In the genomic region with DNA sequence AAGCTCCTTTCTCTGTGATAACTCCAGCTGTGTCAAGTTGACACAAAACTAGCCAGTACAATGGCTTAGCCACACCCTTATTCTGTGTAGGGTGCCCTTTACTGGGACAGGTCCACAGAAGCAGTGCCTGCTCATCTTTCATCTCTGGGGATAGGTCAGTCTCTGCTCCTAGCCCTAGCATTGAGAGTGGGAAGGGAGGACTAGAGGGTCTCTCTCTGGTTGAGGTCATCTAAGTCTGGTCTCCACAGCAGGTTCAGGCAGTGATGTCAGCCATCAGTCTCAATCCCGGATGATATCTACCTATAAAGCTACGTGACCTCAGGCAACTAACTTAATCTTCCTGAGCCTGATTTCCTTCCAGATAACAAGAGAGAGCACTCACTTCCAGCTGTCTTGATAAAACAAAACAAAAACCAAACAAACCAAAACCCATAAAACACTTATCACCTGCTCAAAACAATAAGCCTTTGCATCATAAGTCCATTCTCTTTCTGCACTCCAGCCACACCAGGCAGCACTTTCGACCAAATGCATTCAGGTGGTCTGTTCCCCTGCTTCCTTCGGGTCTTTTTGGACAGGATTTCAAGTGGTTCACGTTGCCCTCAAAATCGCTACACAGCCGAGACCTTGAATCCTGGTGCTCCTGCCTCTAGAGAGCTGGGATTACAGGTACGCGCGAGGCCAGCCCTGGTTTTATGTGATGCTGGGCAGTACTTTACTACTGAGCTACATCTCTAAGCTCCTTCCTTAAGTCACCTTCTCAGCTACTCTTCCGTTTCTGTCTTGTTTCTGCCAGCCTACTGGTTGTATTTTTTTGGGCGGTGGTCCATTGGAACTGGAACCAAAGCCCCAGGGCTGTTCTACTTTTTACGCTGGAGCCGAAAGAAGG, we compare ENCODE assay signal across 8 mouse cellular contexts. TPM values are rescaled to one million over a fixed set of nuclear protein-coding genes. Genes with fewer than 3 reads are reported as not detected.
A peak's percentile ranks its signal among the peaks of the same experiment; 100 is the strongest.
DNase-seq lines count a peak whose midpoint lies in the region; ATAC-seq and TF ChIP-seq lines count a peak whose summit lies in the region.

No protein-coding gene starts in this region.

- peak overlapping the region; percentile 74 for H3K4me2 ChIP-seq in heart, embryonic 16.5 days (ENCODE audit: low read depth, low read length)

- no peak for DNase-seq in heart, postnatal 4 days
- DNase-seq in MEL (ENCODE audit: low read depth, low spot score) = no peak
- DNase-seq in midbrain, embryonic 10.5 days (ENCODE audit: low spot score) = no peak
- DNase-seq in embryo, embryonic 10 days (ENCODE audit: low spot score) = no peak
- no peak for DNase-seq in Muller cell, postnatal 12 days (ENCODE audit: inconsistent ontology term)
- no peak for DNase-seq in right cerebral cortex, postnatal 14 days

- H3K9ac ChIP-seq in heart, embryonic 16.5 days (ENCODE audit: low read length) = peak overlapping the region; percentile 72
- peak overlapping the region; percentile 59 for H3K9ac ChIP-seq in MEL (ENCODE audit: control insufficient read depth, low read depth, low read length, poor library complexity, severe bottlenecking)

- TF ChIP-seq RAD21 in MEL (IDR thresholded peaks at IDR 0.05; ENCODE audit: low read depth, low read length) = no peak

- TF ChIP-seq POLR2A in MEL (IDR thresholded peaks at IDR 0.05; ENCODE audit: control insufficient read depth in 1 of 2, insufficient read depth in 1 of 2, low read depth in 1 of 2, low read length in 2 of 2, poor library complexity in 1 of 2) = no peak

- no peaks in the 10 kb centered on the region for H3K79me2 ChIP-seq in MEL (ENCODE audit: control insufficient read depth, insufficient read depth, low read length, poor library complexity)

- no peaks in the 10 kb centered on the region for H3K9me3 ChIP-seq in heart, embryonic 16.5 days (replicated peaks; ENCODE audit: control insufficient read depth, low read length)
- H3K9me3 ChIP-seq in MEL (replicated peaks; ENCODE audit: insufficient read depth, low read length) = no peaks in the 10 kb centered on the region
- H3K9me3 ChIP-seq in midbrain, embryonic 10.5 days (replicated peaks) = no peaks in the 10 kb centered on the region

- H3K27ac ChIP-seq in heart, embryonic 16.5 days (ENCODE audit: low read length) = peak overlapping the region; percentile 81
- 0 out of 2 replicates have a peak overlapping the region, but pooled peaks have one; percentile 5 for H3K27ac ChIP-seq in MEL (ENCODE audit: control insufficient read depth, low read depth, low read length)
- H3K27ac ChIP-seq in midbrain, embryonic 10.5 days (replicated peaks) = peak overlapping the region; percentile 90

- TF ChIP-seq CTCF in MEL (IDR thresholded peaks at IDR 0.05 in 2 of 3, conservative IDR thresholded peaks at IDR 0.05 in 1 of 3; ENCODE audit: control insufficient read depth in 1 of 3, insufficient read depth in 1 of 3, low read depth in 2 of 3, low read length in 3 of 3, poor library complexity in 1 of 3, severe bottlenecking in 1 of 3) = no peak

- H3K4me1 ChIP-seq in heart, embryonic 16.5 days (ENCODE audit: control insufficient read depth, insufficient read depth, low read length) = peaks cover 17% of the 10 kb centered on the region
- peaks cover 12 to 35% of the 10 kb centered on the region in 2 experiments for H3K4me1 ChIP-seq in MEL (ENCODE audit: control insufficient read depth in 1 of 2, insufficient read depth in 2 of 2, low read length in 2 of 2)
- H3K4me1 ChIP-seq in midbrain, embryonic 10.5 days = peaks cover 24% of the 10 kb centered on the region

- 0 out of 4 replicates have a peak, but pooled peaks of 1 of the 2 experiments have one; percentile 14 for TF ChIP-seq EP300 in MEL (IDR thresholded peaks at IDR 0.05; ENCODE audit: low read depth in 1 of 2, low read length in 2 of 2)

- 0 out of 2 replicates have a peak, but pooled peaks have one; percentile 1 for ATAC-seq in heart, embryonic 16.5 days (replicated peaks; ENCODE audit: extremely low read depth, insufficient read depth, low FRiP score)
- peak; percentile 2; the same call in 1 of the 2 replicates for ATAC-seq in granulocyte monocyte progenitor cell, adult 5-6 weeks (replicated peaks; ENCODE audit: poor library complexity, severe bottlenecking)

- peak overlapping the region; percentile 57 for H3K4me3 ChIP-seq in heart, embryonic 16.5 days (ENCODE audit: low read length)
- peak overlapping the region; percentile 71 to 75 for H3K4me3 ChIP-seq in MEL (ENCODE audit: control insufficient read depth in 1 of 2, insufficient read depth in 1 of 2, low read depth in 2 of 2, low read length in 2 of 2)
- peak overlapping the region; percentile 50 for H3K4me3 ChIP-seq in midbrain, embryonic 10.5 days

- no peaks in the 10 kb centered on the region for H3K27me3 ChIP-seq in heart, embryonic 16.5 days (ENCODE audit: control insufficient read depth, insufficient read depth, low read length)
- H3K27me3 ChIP-seq in MEL (ENCODE audit: control insufficient read depth in 1 of 2, insufficient read depth in 2 of 2, low read length in 2 of 2) = no peaks in the 10 kb centered on the region
- no peaks in the 10 kb centered on the region for H3K27me3 ChIP-seq in midbrain, embryonic 10.5 days (ENCODE audit: low read depth, poor library complexity, severe bottlenecking)

- WGBS in heart, embryonic 16.5 days = 9% methylated on average over 14 of the region's 14 CpGs
- 10% methylated on average over 14 of the region's 14 CpGs for WGBS in midbrain, embryonic 10.5 days

- H3K36me3 ChIP-seq in heart, embryonic 16.5 days (ENCODE audit: control insufficient read depth, insufficient read depth) = peaks cover 6% of the 10 kb centered on the region
- H3K36me3 ChIP-seq in MEL (ENCODE audit: control insufficient read depth in 1 of 2, insufficient read depth in 2 of 2, low read length in 2 of 2) = peaks cover 0 to 21% of the 10 kb centered on the region in 2 experiments; a peak in 2 of 4 replicates
- peaks cover 10% of the 10 kb centered on the region for H3K36me3 ChIP-seq in midbrain, embryonic 10.5 days

TF ChIP-seq in MEL, 35 proteins besides CTCF, POLR2A, EP300 and RAD21 (continues in another document):
- TF ChIP-seq TAL1 (IDR thresholded peaks at IDR 0.05; ENCODE audit: low read length) (no peak), NELFE (IDR thresholded peaks at IDR 0.05; ENCODE audit: low read depth, low read length) (0 out of 2 replicates have a peak, but pooled peaks have one; percentile 5), GATA1 (IDR thresholded peaks at IDR 0.05; ENCODE audit: low read depth, low read length) (peak; percentile 58), JUND (IDR thresholded peaks at IDR 0.05; ENCODE audit: low read depth, low read length) (no peak)

RNA-seq across cellular contexts. Expression of gene Glis2, which starts 8.6 kb away (rescaled TPM):
- polyA plus RNA-seq in heart, embryonic 16.5 days (2015; fragmentation: Nextera tagmentation; extraction: Ambion mirVana) = 12.3 and 14.2 TPM in 2 replicates
- total RNA-seq in heart, postnatal 4 days (2021) = 10 to 100 TPM; 35.3 to 43.8 TPM
- total RNA-seq in MEL (2012; rRNA removed) = 0.42 and 0.62 TPM in 2 replicates
- polyA plus RNA-seq in MEL (2012; ENCODE audit: insufficient read depth in 1 of 2, insufficient read length in 2 of 2, low read depth in 1 of 2, low replicate concordance in 2 of 2, missing spikeins in 1 of 2) = 1 to 10 TPM in 1 of 2 experiments, not detected in 1; 5.0 TPM
- 2.1 and 2.8 TPM in 2 replicates for total RNA-seq in granulocyte monocyte progenitor cell, adult 5-6 weeks (2014; fragmentation: Nextera tagmentation)
- total RNA-seq in granulocyte monocyte progenitor cell, adult 5-6 weeks (2017) = 0.39 TPM in 1 of 2 replicates, not detected in the other
- 23.0 and 23.6 TPM in 2 replicates for polyA plus RNA-seq in midbrain, embryonic 10.5 days (2016; fragmentation: Nextera tagmentation; extraction: Ambion mirVana)

RNA-seq across cellular contexts. Expression of gene Tfap4, which starts 26.2 kb away (rescaled TPM):
- 5.6 and 8.1 TPM in 2 replicates for polyA plus RNA-seq in heart, embryonic 16.5 days (2015; fragmentation: Nextera tagmentation; extraction: Ambion mirVana)
- 1 to 10 TPM; 3.5 to 4.7 TPM for total RNA-seq in heart, postnatal 4 days (2021)
- total RNA-seq in MEL (2012; rRNA removed) = 26.2 and 26.3 TPM in 2 replicates
- polyA plus RNA-seq in MEL (2012; ENCODE audit: insufficient read depth in 1 of 2, insufficient read length in 2 of 2, low read depth in 1 of 2, low replicate concordance in 2 of 2, missing spikeins in 1 of 2) = 100 to 1,000 TPM in 1 of 2 experiments, 10 to 100 TPM in 1; 40.3 to 217 TPM
- 34.8 and 46.6 TPM in 2 replicates for total RNA-seq in granulocyte monocyte progenitor cell, adult 5-6 weeks (2014; fragmentation: Nextera tagmentation)
- 36.4 and 47.6 TPM in 2 replicates for total RNA-seq in granulocyte monocyte progenitor cell, adult 5-6 weeks (2017)
- 28.0 and 32.6 TPM in 2 replicates for polyA plus RNA-seq in midbrain, embryonic 10.5 days (2016; fragmentation: Nextera tagmentation; extraction: Ambion mirVana)

RNA-seq across cellular contexts. Expression of gene Pam16, which starts 38.9 kb away (rescaled TPM):
- polyA plus RNA-seq in heart, embryonic 16.5 days (2015; fragmentation: Nextera tagmentation; extraction: Ambion mirVana) = 91.2 and 122 TPM in 2 replicates
- total RNA-seq in heart, postnatal 4 days (2021) = 10 to 100 TPM; 89.5 to 92.6 TPM
- total RNA-seq in MEL (2012; rRNA removed) = 115 and 121 TPM in 2 replicates
- polyA plus RNA-seq in MEL (2012; ENCODE audit: insufficient read depth in 1 of 2, insufficient read length in 2 of 2, low read depth in 1 of 2, low replicate concordance in 2 of 2, missing spikeins in 1 of 2) = 10 to 100 TPM in 1 of 2 experiments, not detected in 1; 13.6 TPM
- 42.3 and 113 TPM in 2 replicates for total RNA-seq in granulocyte monocyte progenitor cell, adult 5-6 weeks (2014; fragmentation: Nextera tagmentation)
- total RNA-seq in granulocyte monocyte progenitor cell, adult 5-6 weeks (2017) = 45.2 and 50.0 TPM in 2 replicates
- polyA plus RNA-seq in midbrain, embryonic 10.5 days (2016; fragmentation: Nextera tagmentation; extraction: Ambion mirVana) = 91.0 and 94.8 TPM in 2 replicates

RNA-seq across cellular contexts. Expression of gene Srl, which starts 44.3 kb away (rescaled TPM):
- 280 and 289 TPM in 2 replicates for polyA plus RNA-seq in heart, embryonic 16.5 days (2015; fragmentation: Nextera tagmentation; extraction: Ambion mirVana)
- 1,000 to 10,000 TPM; 1,069 to 1,171 TPM for total RNA-seq in heart, postnatal 4 days (2021)
- total RNA-seq in MEL (2012; rRNA removed) = 14.6 and 18.8 TPM in 2 replicates
- polyA plus RNA-seq in MEL (2012; ENCODE audit: insufficient read depth in 1 of 2, insufficient read length in 2 of 2, low read depth in 1 of 2, low replicate concordance in 2 of 2, missing spikeins in 1 of 2) = 10 to 100 TPM in 1 of 2 experiments, not detected in 1; 15.3 TPM
- total RNA-seq in granulocyte monocyte progenitor cell, adult 5-6 weeks (2014; fragmentation: Nextera tagmentation) = 16.1 and 16.3 TPM in 2 replicates
- total RNA-seq in granulocyte monocyte progenitor cell, adult 5-6 weeks (2017) = 8.2 and 29.9 TPM in 2 replicates
- 21.0 and 22.1 TPM in 2 replicates for polyA plus RNA-seq in midbrain, embryonic 10.5 days (2016; fragmentation: Nextera tagmentation; extraction: Ambion mirVana)

RNA-seq across cellular contexts. Expression of gene Vasn, which starts 53.9 kb away (rescaled TPM):
- polyA plus RNA-seq in heart, embryonic 16.5 days (2015; fragmentation: Nextera tagmentation; extraction: Ambion mirVana) = 15.7 and 17.2 TPM in 2 replicates
- 10 to 100 TPM; 17.7 to 18.2 TPM for total RNA-seq in heart, postnatal 4 days (2021)
- total RNA-seq in MEL (2012; rRNA removed) = 0.16 and 0.19 TPM in 2 replicates
- 1 to 10 TPM in 1 of 2 experiments, not detected in 1; 3.1 TPM for polyA plus RNA-seq in MEL (2012; ENCODE audit: insufficient read depth in 1 of 2, insufficient read length in 2 of 2, low read depth in 1 of 2, low replicate concordance in 2 of 2, missing spikeins in 1 of 2)
- not detected in 2 replicates for total RNA-seq in granulocyte monocyte progenitor cell, adult 5-6 weeks (2014; fragmentation: Nextera tagmentation)
- 0.67 TPM in 1 of 2 replicates, not detected in the other for total RNA-seq in granulocyte monocyte progenitor cell, adult 5-6 weeks (2017)
- 9.0 and 10.6 TPM in 2 replicates for polyA plus RNA-seq in midbrain, embryonic 10.5 days (2016; fragmentation: Nextera tagmentation; extraction: Ambion mirVana)

Comparison
In these comparisons a context has a peak if more than half of its experiments do, and no peak if none do; other contexts are left out.
1. H3K27ac ChIP-seq: peak in every context shown above with its lines; median percentile 90 in midbrain, embryonic 10.5 days; 81 in heart, embryonic 16.5 days; 5 in MEL.
2. RNA of gene Glis2, which starts 8.6 kb away (total RNA-seq): 35.3 to 43.8 TPM in heart, postnatal 4 days; 0.39 to 2.8 TPM in granulocyte monocyte progenitor cell, adult 5-6 weeks and 0.42 to 0.62 TPM in MEL; every median in the first group is over 4 times any median in the second.
3. Peak in every context shown above with its lines, with median percentiles within 50 percentile points of each other: H3K4me3 ChIP-seq.